Comparison of ENCODE assay signal across 8 mouse cellular contexts in the genomic region with DNA sequence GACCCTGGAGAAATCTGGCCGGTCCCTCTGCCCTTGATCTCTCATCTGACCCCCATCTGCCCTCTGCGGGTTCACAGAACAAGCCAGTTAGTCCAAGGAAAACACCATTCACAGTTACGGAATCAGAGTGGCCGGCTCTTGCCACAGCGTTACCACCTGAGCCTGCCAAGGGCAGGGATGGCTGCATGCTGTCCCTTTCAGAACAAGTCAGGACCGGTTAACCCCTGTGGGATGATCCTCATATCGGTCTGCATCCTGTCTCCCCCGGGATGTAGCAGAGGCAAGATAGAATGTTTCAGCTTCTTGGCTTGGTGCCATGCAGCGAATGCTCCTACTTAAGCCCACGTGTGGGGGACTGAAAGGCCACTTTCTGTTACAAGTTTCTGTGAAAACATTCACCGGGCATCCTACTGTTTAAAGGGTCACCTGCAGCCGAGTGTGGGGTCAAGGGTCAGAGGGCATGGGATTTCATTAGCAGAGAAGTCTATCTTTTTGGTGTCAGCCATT. TPM values are rescaled to one million over a fixed set of nuclear protein-coding genes. Genes with fewer than 3 reads are reported as not detected.
DNase-seq lines count a peak whose midpoint lies in the region; ATAC-seq and TF ChIP-seq lines count a peak whose summit lies in the region.

No protein-coding gene starts in this region.

- 0 out of 2 replicates have a peak overlapping the region, but pooled peaks have one; percentile 88 for H3K4me2 ChIP-seq in hindbrain, postnatal 0 days (ENCODE audit: low read depth, low read length)
- peak overlapping the region; percentile 68 for H3K4me2 ChIP-seq in liver, embryonic 11.5 days

- WGBS in hindbrain, postnatal 0 days: 11% methylated on average over 12 of the region's 12 CpGs
- WGBS in liver, embryonic 11.5 days: 9% methylated on average over 12 of the region's 12 CpGs

- TF ChIP-seq CTCF in hindbrain, postnatal 0 days (IDR thresholded peaks at IDR 0.05; ENCODE audit: low read depth): no peak

- no peaks in the 10 kb centered on the region for H3K9me3 ChIP-seq in hindbrain, postnatal 0 days (ENCODE audit: low read length)
- H3K9me3 ChIP-seq in liver, embryonic 11.5 days (ENCODE audit: control insufficient read depth, low read length): no peaks in the 10 kb centered on the region

- H3K27me3 ChIP-seq in hindbrain, postnatal 0 days (ENCODE audit: insufficient read depth, low read length): peaks cover 18% of the 10 kb centered on the region
- peaks cover 48% of the 10 kb centered on the region for H3K27me3 ChIP-seq in liver, embryonic 11.5 days (replicated peaks; ENCODE audit: control insufficient read depth, insufficient read depth, low read length)

- no peaks in the 10 kb centered on the region for H3K36me3 ChIP-seq in hindbrain, postnatal 0 days (ENCODE audit: insufficient read depth, low read length)
- no peaks in the 10 kb centered on the region; the same call in 1 of the 2 replicates for H3K36me3 ChIP-seq in liver, embryonic 11.5 days (ENCODE audit: control insufficient read depth, insufficient read depth, low read length)

- H3K4me3 ChIP-seq in hindbrain, postnatal 0 days (ENCODE audit: low read length): no peak overlapping the region
- no peak overlapping the region for H3K4me3 ChIP-seq in liver, embryonic 11.5 days (ENCODE audit: low read depth, low read length)

- ATAC-seq in hindbrain, postnatal 0 days: no peak
- no peak for ATAC-seq in liver, embryonic 11.5 days (replicated peaks; ENCODE audit: low FRiP score)
- ATAC-seq in activated CD4-positive, CD25-positive, alpha-beta regulatory T cell, adult 4 months: no peak

- no peak overlapping the region for H3K9ac ChIP-seq in hindbrain, postnatal 0 days (replicated peaks; ENCODE audit: low read length)
- H3K9ac ChIP-seq in liver, embryonic 11.5 days (ENCODE audit: low read depth, low read length): no peak overlapping the region

- H3K4me1 ChIP-seq in hindbrain, postnatal 0 days (ENCODE audit: insufficient read depth, low read length): no peaks in the 10 kb centered on the region
- peaks cover 10% of the 10 kb centered on the region for H3K4me1 ChIP-seq in liver, embryonic 11.5 days (replicated peaks; ENCODE audit: control insufficient read depth, insufficient read depth, low read length)

- DNase-seq in ES-CJ7 (ENCODE audit: low read depth, low spot score): peak; percentile 57
- peak; percentile 46 for DNase-seq in brain, adult 2 months (ENCODE audit: low read depth, low spot score)
- peak; percentile 45 for DNase-seq in hindbrain, postnatal 0 days (ENCODE audit: low spot score)
- DNase-seq in liver, embryonic 11.5 days (ENCODE audit: low spot score): no peak
- DNase-seq in thymus, postnatal 10 days (ENCODE audit: low spot score in 2 of 2): no peak
- DNase-seq in gastrocnemius, postnatal 10 days: no peak
- DNase-seq in gastrocnemius, postnatal 25 days: no peak

- no peak overlapping the region for H3K27ac ChIP-seq in hindbrain, postnatal 0 days
- H3K27ac ChIP-seq in liver, embryonic 11.5 days (ENCODE audit: low read depth, low read length): no peak overlapping the region

RNA-seq across cellular contexts. Expression of a gene that starts 2.8 kb away (rescaled TPM):
- 18.6 and 25.3 TPM in 2 replicates for total RNA-seq in hindbrain, postnatal 0 days (2014; rRNA removed)
- 2.0 and 2.1 TPM in 2 replicates for polyA plus RNA-seq in hindbrain, postnatal 0 days (2015; fragmentation: Nextera tagmentation; extraction: Ambion mirVana)
- 2.3 and 3.0 TPM in 2 replicates for polyA plus RNA-seq in liver, embryonic 11.5 days (2014; fragmentation: Nextera tagmentation; extraction: Ambion mirVana)
- not detected for polyA plus RNA-seq in activated CD4-positive, CD25-positive, alpha-beta regulatory T cell, adult 4 months (2017; shearing (Covaris generic))
- total RNA-seq in gastrocnemius, postnatal 10 days (2021): 1 to 10 TPM; 2.0 to 3.5 TPM
- 1 to 10 TPM; 2.9 to 3.3 TPM for total RNA-seq in gastrocnemius, postnatal 25 days (2021)

Comparison
In these comparisons a context has a peak if more than half of its experiments do, and no peak if none do; other contexts are left out.
1. DNase-seq: peak in ES-CJ7 (single experiment), brain, adult 2 months (single experiment) and hindbrain, postnatal 0 days (single experiment); none in liver, embryonic 11.5 days (single experiment), thymus, postnatal 10 days (0 of 2), gastrocnemius, postnatal 10 days (single experiment) and gastrocnemius, postnatal 25 days (single experiment).